Mouse (Mus musculus) frontal cortex, adult (tissue): Measurements from ENCODE around the gene Calml4.

ENCODE experiments used
- ATAC-seq: cut with Nextera tagmentation; 2 replicates; pipeline ENCODE4 v1.9.2; 2017; ENCODE audit warnings: mild to moderate bottlenecking, moderate library complexity, mixed read lengths; ENCODE audit not compliant: low TSS enrichment

The Calml4 gene

GRCm38 (mm10) chr9:62901736-62902135, 43.9 kb downstream of the Calml4 start:
- ATAC-seq: no peak

- no peak for ATAC-seq
Measured at GRCm38 (mm10) chr9:62903841-62904240, 46.0 kb downstream of the Calml4 start.

DNA sequence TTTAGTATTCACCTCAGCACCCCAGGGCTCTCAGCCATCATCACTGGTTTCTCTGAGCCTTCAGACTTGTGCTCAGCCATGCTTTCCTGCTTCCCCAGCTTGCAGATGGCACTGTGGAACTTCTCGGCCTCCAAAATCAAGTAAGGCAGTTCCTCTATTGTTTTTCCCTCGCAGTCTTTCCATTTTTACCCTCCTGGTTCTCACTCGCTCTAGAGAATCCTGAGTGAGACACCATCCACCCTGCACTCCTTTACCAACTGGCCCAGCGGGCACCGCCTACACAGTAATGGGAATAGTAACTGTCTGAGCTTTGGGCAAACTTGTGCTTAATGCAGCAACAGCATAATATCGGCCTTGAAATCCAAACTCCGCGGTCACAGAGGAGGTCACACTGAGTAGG, 47.2 kb downstream of the Calml4 start:
- ATAC-seq: peak; percentile 76

DNA sequence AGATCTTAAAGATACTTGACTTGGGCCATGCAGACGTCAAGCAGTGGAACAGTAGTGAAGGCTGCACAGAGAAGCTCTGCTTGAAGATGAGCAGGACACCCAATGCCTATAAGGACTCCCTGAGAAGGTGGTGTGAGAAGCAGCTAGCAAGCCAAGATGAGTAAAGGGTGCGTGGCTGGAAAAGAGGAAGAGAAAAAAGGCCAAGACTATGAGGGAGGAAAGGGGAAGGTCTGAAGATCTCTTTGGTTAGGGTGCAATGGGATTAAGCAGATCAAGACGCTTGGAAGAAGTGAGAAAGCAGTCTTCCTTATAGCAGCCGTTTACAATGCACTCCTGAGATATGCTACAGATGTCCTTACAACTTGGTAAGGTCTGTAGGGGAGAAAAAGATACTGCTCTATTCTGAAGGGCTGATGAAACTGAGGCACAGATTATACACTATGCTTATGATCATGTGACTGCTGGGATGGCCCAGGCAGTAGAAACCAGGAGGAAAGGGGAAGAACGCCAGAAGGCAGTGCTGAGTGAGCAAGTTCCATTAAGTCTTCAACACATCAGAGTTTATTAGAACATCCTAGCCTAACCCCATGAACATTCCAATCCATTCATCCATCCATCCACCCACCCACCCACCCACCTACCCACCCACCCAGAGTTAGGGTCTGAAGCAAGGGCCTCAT, 55.6 kb downstream of the Calml4 start:
- no peak for ATAC-seq

- no peak for ATAC-seq
Measured at GRCm38 (mm10) chr9:62917059-62917458, 59.2 kb downstream of the Calml4 start.

DNA sequence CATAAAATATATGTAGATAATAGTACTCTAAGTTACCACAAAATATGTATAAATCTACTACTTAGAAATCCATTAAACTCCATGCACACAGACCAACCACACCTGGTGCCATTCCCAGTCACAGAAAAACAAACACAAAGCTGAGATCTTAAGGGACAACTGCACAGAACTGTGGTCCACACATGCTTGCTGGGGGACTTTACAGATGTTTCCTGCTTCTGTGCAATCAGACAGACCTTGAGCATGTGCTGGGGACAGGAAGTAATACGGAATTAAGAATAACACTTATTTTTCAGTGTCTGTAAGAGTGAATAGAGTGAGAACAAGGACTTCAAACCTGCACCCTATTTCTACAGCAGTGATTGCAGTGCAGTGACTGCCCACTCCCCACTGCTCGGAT, 63.0 kb downstream of the Calml4 start:
- no peak for ATAC-seq

DNA sequence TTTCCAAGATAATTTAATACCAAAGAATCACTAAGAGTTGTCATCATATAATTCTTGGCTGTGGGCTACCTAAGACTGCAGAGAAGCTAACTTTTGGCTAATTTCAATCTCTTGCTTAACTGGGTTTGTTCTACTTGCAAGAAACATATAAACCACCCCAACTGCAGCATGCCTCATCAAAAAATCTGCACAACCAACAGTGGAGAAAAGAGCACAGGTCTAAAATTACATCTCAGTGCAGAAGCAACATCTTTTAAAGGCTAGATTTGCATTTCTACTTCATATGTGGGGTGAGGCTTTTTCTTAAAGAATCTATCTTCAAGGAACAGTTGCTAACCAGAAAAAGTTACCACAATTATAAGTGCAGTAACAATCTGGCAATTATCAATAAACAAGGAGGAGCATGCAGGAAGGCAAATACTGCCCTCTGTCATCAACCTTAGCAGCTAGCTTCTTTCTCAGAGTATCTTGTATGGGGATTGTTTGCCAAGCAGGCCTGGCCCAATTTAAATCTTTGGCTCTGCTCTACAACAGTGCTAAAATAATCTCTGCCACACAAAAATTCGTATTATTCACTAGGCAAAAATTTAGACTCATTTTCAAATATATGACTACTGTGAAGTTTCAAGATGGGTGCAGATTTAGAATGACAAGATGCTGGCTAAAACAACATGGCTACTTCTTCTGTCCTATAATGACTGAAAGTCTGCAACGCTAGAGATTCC, 67.2 kb downstream of the Calml4 start:
- peak; percentile 87 for ATAC-seq
